Mouse (Mus musculus) stomach, embryonic 16.5 days (tissue): ENCODE measurements around the gene Pgpep1l. TPM values are rescaled to one million over a fixed set of nuclear protein-coding genes. Genes with fewer than 3 reads are reported as not detected.

ENCODE experiments used
- ATAC-seq: fragments of 200-750 bp; cut with Nextera tagmentation; 2 replicates; pipeline ENCODE4 v1.8.0; 2017; ENCODE audit warnings: moderate number of reproducible peaks, moderate TSS enrichment; ENCODE audit not compliant: insufficient read depth, low FRiP score
- H3K27ac ChIP-seq: fragments of 300-500 bp; sonication (generic); 2 replicates; pipeline ENCODE4 v1.5.1; 2014; ENCODE audit warnings: low read length
- H3K27me3 ChIP-seq: fragments of 300-500 bp; sonication (generic); 2 replicates; pipeline ENCODE4 v1.6.1; 2014; ENCODE audit warnings: low read length, control low read depth, mixed read lengths; ENCODE audit not compliant: control insufficient read depth, insufficient read depth
- H3K36me3 ChIP-seq: fragments of 300-500 bp; sonication (generic); 2 replicates; pipeline ENCODE4 v1.6.1; 2014; ENCODE audit warnings: low read length; ENCODE audit not compliant: control insufficient read depth, insufficient read depth
- H3K4me1 ChIP-seq: fragments of 300-500 bp; sonication (generic); 2 replicates; pipeline ENCODE4 v1.6.1; 2014; ENCODE audit warnings: low read length, control low read depth, mixed read lengths; ENCODE audit not compliant: control insufficient read depth, insufficient read depth
- H3K4me2 ChIP-seq: fragments of 300-500 bp; sonication (generic); 2 replicates; pipeline ENCODE4 v1.6.1; 2014; ENCODE audit warnings: low read depth, low read length, mixed read lengths
- H3K4me3 ChIP-seq: fragments of 300-500 bp; sonication (generic); replicated peaks from 2 replicates; pipeline ENCODE4 v1.5.1; 2014; ENCODE audit warnings: mild to moderate bottlenecking, low read length
- H3K9ac ChIP-seq: fragments of 300-500 bp; sonication (generic); 2 replicates; pipeline ENCODE4 v1.6.1; 2014; ENCODE audit warnings: low read length
- H3K9me3 ChIP-seq: fragments of 300-500 bp; sonication (generic); replicated peaks from 2 replicates; pipeline ENCODE4 v1.6.1; 2016; ENCODE audit warnings: low read length, control low read depth; ENCODE audit not compliant: control insufficient read depth
- WGBS: fragments of 180-500 bp; shearing (Covaris S2); extraction: QIAGEN DNeasy Blood & Tissue Kit; methylation state at CpG from one replicate; pipeline ENCODE4 v1.1.7; 2014; 5-methylcytosine and 5-hydroxymethylcytosine counted together
- polyA plus RNA-seq: library from polyadenylated mRNA; unstranded; fragments of >200 nt; fragmentation: Nextera tagmentation; extraction: Ambion mirVana; gene quantifications from 2 replicates; pipeline ENCODE4 v1.2.1, GENCODE M21; 2015

Pgpep1l gene
- polyA plus RNA-seq, 1 experiment from 2014 or later, result not detected

DNA sequence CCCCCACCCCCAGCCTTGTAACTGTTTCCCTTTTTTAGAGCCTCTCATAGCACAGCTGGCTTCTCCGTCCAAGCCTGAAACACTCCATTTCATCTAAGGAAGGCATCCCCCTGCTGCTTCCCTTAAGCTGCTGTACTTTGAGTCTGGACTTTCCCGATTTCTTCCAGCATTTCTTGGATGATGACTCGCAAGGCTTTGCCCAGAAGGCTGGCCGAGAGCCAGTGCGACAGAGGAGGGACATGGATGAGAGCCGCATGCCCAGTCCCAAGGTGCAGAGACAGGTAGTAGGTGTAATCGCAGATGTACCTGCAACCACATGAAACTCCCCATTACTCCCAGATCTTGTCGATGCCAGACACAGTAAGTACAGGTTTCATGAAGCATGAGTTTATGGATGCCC is 27.2 kb downstream of the Pgpep1l start:
- Histone ChIP-seq H3K27me3 (no peaks in the 10 kb centered on the region), H3K27ac (no peak overlapping the region), H3K4me1 (peaks cover 6% of the 10 kb centered on the region; the same call in 1 of the 2 replicates), H3K9me3 (no peaks in the 10 kb centered on the region), H3K4me2 (no peak overlapping the region), H3K36me3 (no peaks in the 10 kb centered on the region), H3K9ac (no peak overlapping the region), H3K4me3 (no peak overlapping the region)
- ATAC-seq, result no peak
- 75% methylated on average over 8 of the region's 8 CpGs for WGBS

DNA sequence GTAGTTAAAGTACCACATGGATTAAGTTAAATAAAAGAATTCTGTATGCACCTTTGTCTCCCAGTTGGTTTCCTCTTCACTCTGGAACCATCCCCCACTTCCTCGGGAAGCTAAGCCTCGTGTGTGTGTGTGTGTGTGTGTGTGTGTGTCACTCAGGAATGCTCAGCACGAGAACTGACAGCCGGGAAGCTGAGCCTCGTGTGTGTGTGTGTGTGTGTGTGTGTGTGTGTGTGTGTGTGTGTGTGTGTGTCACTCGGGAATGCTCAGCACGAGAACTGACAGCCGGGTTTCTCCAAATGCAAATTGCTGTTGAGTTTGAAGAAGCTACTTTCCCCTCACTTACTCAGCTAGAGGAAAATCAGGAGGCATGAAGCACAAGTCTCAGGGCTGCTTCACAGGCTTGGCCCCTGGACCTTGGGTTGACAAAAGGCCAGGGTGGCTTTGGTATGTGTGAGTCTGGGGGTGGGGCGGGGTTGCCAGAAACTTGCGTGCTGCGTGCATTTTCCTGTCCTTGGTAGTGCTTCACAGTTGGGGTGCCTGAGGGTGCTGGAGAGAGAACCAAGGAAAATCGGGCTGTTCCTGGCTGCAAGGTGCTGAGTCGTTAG is 30.3 kb downstream of the Pgpep1l start:
- 24% methylated on average over 13 of the region's 13 CpGs for WGBS
- peaks cover 6% of the 10 kb centered on the region; the same call in 1 of the 2 replicates for H3K4me1 ChIP-seq
- no peaks in the 10 kb centered on the region for H3K9me3 ChIP-seq
- H3K27ac ChIP-seq, result no peak overlapping the region; the same call in 1 of the 2 replicates
- H3K9ac ChIP-seq, result no peak overlapping the region
- H3K36me3 ChIP-seq, result peaks cover 6% of the 10 kb centered on the region; the same call in 1 of the 2 replicates
- no peak overlapping the region for H3K4me2 ChIP-seq
- no peak overlapping the region for H3K4me3 ChIP-seq
- no peaks in the 10 kb centered on the region for H3K27me3 ChIP-seq
- peak; percentile 44; the same call in 1 of the 2 replicates for ATAC-seq

DNA sequence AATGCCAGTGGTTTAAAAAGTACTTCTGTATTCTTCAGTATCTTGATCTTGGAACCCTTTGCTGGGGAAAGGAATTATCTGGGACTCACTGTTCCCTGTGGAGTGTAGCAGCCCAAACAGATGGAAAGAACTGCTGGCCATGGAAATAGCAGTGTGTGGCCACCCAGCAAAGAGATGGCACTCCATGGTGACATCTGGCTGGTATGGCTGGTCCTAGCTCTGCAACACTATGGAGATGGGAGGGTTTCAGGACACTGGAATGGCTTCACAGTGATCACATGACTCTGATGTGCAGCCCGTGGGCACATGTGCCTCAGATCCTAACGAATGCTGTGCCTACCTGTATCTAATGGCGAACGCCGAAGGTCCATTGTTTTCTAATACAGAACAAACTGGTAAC is 31.5 kb downstream of the Pgpep1l start:
- ATAC-seq, result no peak
- Histone ChIP-seq H3K9ac (no peak overlapping the region), H3K4me3 (no peak overlapping the region), H3K36me3 (peaks cover 6% of the 10 kb centered on the region; the same call in 1 of the 2 replicates), H3K27me3 (no peaks in the 10 kb centered on the region), H3K9me3 (no peaks in the 10 kb centered on the region), H3K27ac (no peak overlapping the region), H3K4me2 (no peak overlapping the region), H3K4me1 (peaks cover 6% of the 10 kb centered on the region; the same call in 1 of the 2 replicates)
- 88% methylated on average over 5 of the region's 5 CpGs for WGBS

DNA sequence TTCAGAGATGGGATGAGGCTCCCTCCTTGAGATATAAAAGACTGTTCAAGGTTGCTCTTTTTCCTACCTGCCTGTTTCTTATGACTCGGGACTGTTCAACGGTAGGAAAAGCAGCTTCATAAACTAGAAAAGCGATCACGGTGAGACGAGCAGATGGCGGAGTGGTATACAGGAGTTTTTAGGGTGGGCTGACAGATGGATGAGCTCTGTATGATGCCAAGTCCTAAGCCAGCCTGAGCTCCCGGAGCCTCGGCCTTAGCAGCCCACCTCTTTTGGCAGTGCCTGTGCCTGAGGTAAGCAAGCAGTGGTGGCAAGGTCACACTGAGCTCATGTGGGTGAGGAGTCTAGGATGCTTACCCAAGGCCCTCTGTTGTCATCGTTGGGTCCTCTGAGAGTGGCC is 33.2 kb downstream of the Pgpep1l start:
- Histone ChIP-seq H3K36me3 (peaks cover 12% of the 10 kb centered on the region), H3K4me2 (no peak overlapping the region), H3K9me3 (no peaks in the 10 kb centered on the region), H3K27ac (no peak overlapping the region), H3K4me3 (no peak overlapping the region), H3K4me1 (peaks cover 6% of the 10 kb centered on the region; the same call in 1 of the 2 replicates), H3K9ac (no peak overlapping the region), H3K27me3 (no peaks in the 10 kb centered on the region)
- no peak for ATAC-seq
- 87% methylated on average over 9 of the region's 9 CpGs for WGBS

DNA sequence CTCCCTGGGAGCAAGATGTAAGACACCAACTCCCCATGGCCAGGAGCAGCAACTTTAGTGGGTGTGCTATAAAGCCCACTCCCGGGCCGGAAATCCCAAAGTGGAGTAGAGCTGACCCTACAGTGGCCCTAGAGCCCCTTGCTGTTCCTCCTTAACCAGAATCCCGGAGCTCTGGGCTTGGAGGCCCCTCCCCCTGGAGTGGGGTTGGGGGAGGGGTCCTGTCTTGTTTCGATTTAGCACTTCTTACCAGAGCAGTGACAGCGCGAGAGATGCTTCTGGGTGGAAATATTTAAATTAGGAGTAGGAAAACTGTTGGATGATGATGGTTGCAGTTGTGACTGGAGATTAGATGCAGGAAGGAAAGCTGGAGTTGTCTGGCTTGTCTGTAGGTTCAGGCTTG is 35.5 kb downstream of the Pgpep1l start:
- Histone ChIP-seq H3K9me3 (no peaks in the 10 kb centered on the region), H3K4me2 (no peak overlapping the region), H3K4me1 (peaks cover 7% of the 10 kb centered on the region), H3K9ac (no peak overlapping the region), H3K27ac (no peak overlapping the region), H3K36me3 (peaks cover 13% of the 10 kb centered on the region), H3K27me3 (no peaks in the 10 kb centered on the region), H3K4me3 (no peak overlapping the region)
- ATAC-seq, result no peak
- 50% methylated on average over 6 of the region's 6 CpGs for WGBS

DNA sequence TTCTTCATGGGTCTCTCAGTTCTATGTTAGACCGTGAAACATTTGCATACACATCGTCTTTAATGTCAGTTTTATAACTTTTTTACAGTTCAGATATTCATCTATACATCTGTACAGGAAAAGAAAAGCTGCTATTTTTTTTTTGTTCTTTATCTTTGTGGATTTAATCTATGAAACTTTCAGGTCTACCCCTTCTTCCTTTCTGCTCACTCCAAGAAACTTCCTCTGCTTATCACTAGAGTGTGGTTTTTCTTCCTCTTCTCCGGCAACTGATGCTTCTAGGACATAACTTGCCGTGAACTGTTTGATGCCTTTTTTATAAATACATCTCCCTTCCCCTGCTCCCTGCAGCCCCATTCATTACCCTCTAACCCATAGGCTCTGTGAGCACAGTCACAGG is 36.4 kb downstream of the Pgpep1l start:
- Histone ChIP-seq H3K4me2 (no peak overlapping the region), H3K9ac (no peak overlapping the region), H3K4me1 (peaks cover 9% of the 10 kb centered on the region; the same call in 1 of the 2 replicates), H3K4me3 (no peak overlapping the region), H3K27me3 (no peaks in the 10 kb centered on the region), H3K36me3 (peaks cover 13% of the 10 kb centered on the region), H3K9me3 (no peaks in the 10 kb centered on the region), H3K27ac (no peak overlapping the region)
- ATAC-seq, result no peak
- WGBS, result 79% methylated on average over 4 of the region's 4 CpGs

DNA sequence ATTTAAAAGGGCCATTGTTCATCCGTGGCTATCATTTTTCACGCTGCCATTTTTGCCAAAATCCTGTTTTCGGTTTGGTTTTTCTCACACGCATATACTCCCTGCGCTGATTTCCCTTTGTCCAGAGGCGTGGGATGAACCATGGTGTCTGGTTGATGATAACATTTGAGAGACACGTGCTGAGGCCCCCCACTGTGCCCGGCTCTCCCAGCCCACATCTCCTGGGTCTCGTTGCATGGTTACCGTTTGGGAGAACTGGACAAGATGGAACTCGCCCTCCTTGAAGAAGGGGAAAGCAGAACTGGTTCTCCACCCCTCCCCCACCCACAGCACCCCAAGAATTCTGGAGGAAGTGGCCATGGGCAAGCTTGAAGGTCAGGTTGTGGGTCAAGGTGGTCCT is 37.0 kb downstream of the Pgpep1l start:
- peaks cover 9% of the 10 kb centered on the region; the same call in 1 of the 2 replicates for H3K4me1 ChIP-seq
- H3K27me3 ChIP-seq, result no peaks in the 10 kb centered on the region
- WGBS, result 86% methylated on average over 11 of the region's 11 CpGs
- H3K9me3 ChIP-seq, result no peaks in the 10 kb centered on the region
- H3K4me3 ChIP-seq, result no peak overlapping the region
- no peak overlapping the region for H3K9ac ChIP-seq
- no peak overlapping the region for H3K27ac ChIP-seq
- H3K4me2 ChIP-seq, result no peak overlapping the region
- ATAC-seq, result no peak
- peaks cover 13% of the 10 kb centered on the region for H3K36me3 ChIP-seq

DNA sequence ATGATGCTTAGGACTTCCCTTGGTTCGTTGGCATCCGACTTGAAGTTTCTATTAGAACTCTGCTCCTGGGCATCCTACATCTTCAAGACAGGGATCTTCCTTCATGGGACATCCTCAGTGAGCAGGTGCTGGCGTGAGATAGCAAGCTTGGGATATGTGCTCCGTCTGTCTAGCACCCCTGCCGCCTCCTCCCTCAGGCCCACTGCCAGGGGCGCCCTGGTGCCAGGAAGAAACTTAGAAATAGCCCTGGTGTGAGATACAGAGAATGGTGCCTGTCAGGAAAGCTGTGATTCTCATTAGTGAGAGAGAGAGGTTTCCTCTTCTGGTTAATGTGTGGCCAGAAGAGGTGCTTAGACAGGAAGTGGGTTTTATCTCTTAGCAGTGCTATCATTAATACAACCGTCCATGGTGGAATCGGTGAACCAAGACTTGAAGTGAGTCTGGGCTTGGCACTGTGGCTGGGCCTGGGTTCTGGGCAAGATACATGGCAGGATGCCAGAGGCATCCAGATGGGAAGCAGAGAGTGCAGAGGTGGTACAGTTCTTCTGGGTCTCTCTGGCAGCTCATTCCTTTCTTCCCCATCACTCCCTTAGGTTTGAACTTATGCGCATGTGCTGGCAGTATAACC is 38.5 kb downstream of the Pgpep1l start:
- H3K27ac ChIP-seq, result no peak overlapping the region
- H3K36me3 ChIP-seq, result peaks cover 7% of the 10 kb centered on the region; the same call in 1 of the 2 replicates
- no peaks in the 10 kb centered on the region for H3K9me3 ChIP-seq
- no peak overlapping the region for H3K4me2 ChIP-seq
- H3K4me1 ChIP-seq, result peaks cover 9% of the 10 kb centered on the region; the same call in 1 of the 2 replicates
- H3K4me3 ChIP-seq, result no peak overlapping the region
- H3K27me3 ChIP-seq, result no peaks in the 10 kb centered on the region
- WGBS, result 87% methylated on average over 9 of the region's 9 CpGs
- no peak for ATAC-seq
- no peak overlapping the region for H3K9ac ChIP-seq

DNA sequence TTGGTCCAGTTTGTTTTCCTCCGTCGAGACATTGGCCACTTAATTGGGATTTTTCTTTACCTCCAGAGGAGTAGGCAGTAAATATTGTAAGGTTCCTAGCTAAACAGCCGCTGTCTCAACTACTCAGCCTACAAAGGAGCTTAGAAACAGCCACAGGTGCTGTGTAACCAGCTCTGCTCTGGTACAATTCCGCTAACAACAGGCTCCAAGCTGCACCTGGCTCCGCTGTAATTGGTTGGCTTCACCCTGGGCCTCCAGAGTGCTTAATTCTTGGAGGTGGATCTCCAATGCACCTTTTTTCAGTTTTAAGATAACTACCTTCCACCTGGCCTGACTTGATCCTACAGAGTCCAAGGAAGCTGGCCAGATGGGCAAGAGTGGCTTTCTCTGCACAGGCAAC is 40.0 kb downstream of the Pgpep1l start:
- H3K4me3 ChIP-seq, result no peak overlapping the region
- no peak overlapping the region for H3K9ac ChIP-seq
- peaks cover 9% of the 10 kb centered on the region; the same call in 1 of the 2 replicates for H3K4me1 ChIP-seq
- H3K9me3 ChIP-seq, result no peaks in the 10 kb centered on the region
- H3K36me3 ChIP-seq, result peaks cover 7% of the 10 kb centered on the region; the same call in 1 of the 2 replicates
- H3K4me2 ChIP-seq, result no peak overlapping the region
- ATAC-seq, result no peak
- no peaks in the 10 kb centered on the region for H3K27me3 ChIP-seq
- H3K27ac ChIP-seq, result peak overlapping the region; percentile 50; the same call in 1 of the 2 replicates
- 87% methylated on average over 5 of the region's 5 CpGs for WGBS
